Mouse (Mus musculus) stomach, embryonic 14.5 days (tissue): ENCODE measurements around the gene Efemp2. TPM values are rescaled to one million over a fixed set of nuclear protein-coding genes. Genes with fewer than 3 reads are reported as not detected.

Source experiments
- ATAC-seq: fragments of 200-750 bp; cut with Nextera tagmentation; 2 replicates; pipeline ENCODE4 v1.8.0; 2017; ENCODE audit warnings: low read depth, moderate TSS enrichment; ENCODE audit not compliant: insufficient number of reproducible peaks, insufficient read depth, low FRiP score
- H3K27ac ChIP-seq: fragments of 300-500 bp; sonication (generic); 2 replicates; pipeline ENCODE4 v1.5.1; 2014; ENCODE audit warnings: mild to moderate bottlenecking, low read length, moderate library complexity, mixed read lengths
- H3K27me3 ChIP-seq: fragments of 300-500 bp; sonication (generic); 2 replicates; pipeline ENCODE4 v1.6.1; 2014; ENCODE audit warnings: low read length, control low read depth, mixed read lengths; ENCODE audit not compliant: control insufficient read depth, insufficient read depth
- H3K36me3 ChIP-seq: fragments of 300-500 bp; sonication (generic); 2 replicates; pipeline ENCODE4 v1.6.1; 2014; ENCODE audit warnings: mild to moderate bottlenecking, control low read depth, low read length, moderate library complexity, mixed read lengths; ENCODE audit not compliant: control insufficient read depth, insufficient read depth
- H3K4me1 ChIP-seq: fragments of 300-500 bp; sonication (generic); 2 replicates; pipeline ENCODE4 v1.6.1; 2014; ENCODE audit warnings: low read length, control low read depth, mixed read lengths; ENCODE audit not compliant: control insufficient read depth, insufficient read depth
- H3K4me2 ChIP-seq: fragments of 300-500 bp; sonication (generic); replicated peaks from 2 replicates; pipeline ENCODE4 v1.6.1; 2014; ENCODE audit warnings: low read depth, low read length, control low read depth
- H3K4me3 ChIP-seq: fragments of 300-500 bp; sonication (generic); 2 replicates; pipeline ENCODE4 v1.5.1; 2014; ENCODE audit warnings: low read depth, low read length, control low read depth
- H3K9ac ChIP-seq: fragments of 300-500 bp; sonication (generic); replicated peaks from 2 replicates; pipeline ENCODE4 v1.6.1; 2014; ENCODE audit warnings: low read depth, mild to moderate bottlenecking, control low read depth, low read length, moderate library complexity, mixed read lengths
- H3K9me3 ChIP-seq: fragments of 300-500 bp; sonication (generic); 2 replicates; pipeline ENCODE4 v1.6.1; 2016; ENCODE audit warnings: low read depth, low read length, control low read depth; ENCODE audit not compliant: control insufficient read depth
- WGBS: fragments of 180-500 bp; shearing (Covaris S2); extraction: QIAGEN DNeasy Blood & Tissue Kit; methylation state at CpG from one replicate; pipeline ENCODE4 v1.1.7; 2014; 5-methylcytosine and 5-hydroxymethylcytosine counted together
- polyA plus RNA-seq: library from polyadenylated mRNA; unstranded; fragments of >200 nt; fragmentation: Nextera tagmentation; extraction: Ambion mirVana; gene quantifications from 2 replicates; pipeline ENCODE4 v1.2.1, GENCODE M21; 2014

Efemp2 gene
- polyA plus RNA-seq, 1 experiment from 2014 or later: 179 TPM

- H3K4me3 ChIP-seq: peak within 1 kb of the TSS; percentile 47
- no peak within 1 kb of the TSS for H3K9ac ChIP-seq
- H3K27ac ChIP-seq: no peak within 1 kb of the TSS
- WGBS: under 1% methylated on average over 70 of the region's 70 CpGs
- peaks cover 14% of the 10 kb centered on the region for H3K27me3 ChIP-seq
- H3K4me2 ChIP-seq: peak within 1 kb of the TSS; percentile 99
- no peaks in the 10 kb centered on the region for H3K9me3 ChIP-seq
- H3K4me1 ChIP-seq: peaks cover 16% of the 10 kb centered on the region
- peak; percentile 57; the same call in 1 of the 2 replicates for ATAC-seq
- H3K36me3 ChIP-seq: no peaks in the 10 kb centered on the region
These were observed 26.0 kb upstream of the Efemp2 start, which contains the start of gene Fosl1 for GRCm38 (mm10) chr19:5447515-5448353. TSS of gene Fosl1 (plus strand) at chr19:5447547.

GRCm38 (mm10) chr19:5448354-5449150 lies 25.2 kb upstream of the Efemp2 start:
- Histone ChIP-seq H3K27ac (no peak overlapping the region), H3K4me2 (peak overlapping the region; percentile 99), H3K4me1 (peaks cover 16% of the 10 kb centered on the region), H3K9ac (no peak overlapping the region), H3K9me3 (no peaks in the 10 kb centered on the region), H3K36me3 (no peaks in the 10 kb centered on the region), H3K27me3 (peaks cover 14% of the 10 kb centered on the region), H3K4me3 (peak overlapping the region; percentile 47)
- 7% methylated on average over 36 of the region's 36 CpGs for WGBS
- no peak for ATAC-seq

GRCm38 (mm10) chr19:5449673-5450072 lies 24.1 kb upstream of the Efemp2 start:
- Histone ChIP-seq H3K36me3 (0 out of 2 replicates have a peak, but pooled peaks cover 6% of the 10 kb centered on the region), H3K27ac (no peak overlapping the region), H3K4me3 (no peak overlapping the region), H3K9me3 (no peaks in the 10 kb centered on the region), H3K9ac (no peak overlapping the region), H3K4me2 (no peak overlapping the region), H3K27me3 (peaks cover 14% of the 10 kb centered on the region), H3K4me1 (peaks cover 16% of the 10 kb centered on the region)
- no peak for ATAC-seq
- WGBS: 81% methylated on average over 3 of the region's 3 CpGs

DNA sequence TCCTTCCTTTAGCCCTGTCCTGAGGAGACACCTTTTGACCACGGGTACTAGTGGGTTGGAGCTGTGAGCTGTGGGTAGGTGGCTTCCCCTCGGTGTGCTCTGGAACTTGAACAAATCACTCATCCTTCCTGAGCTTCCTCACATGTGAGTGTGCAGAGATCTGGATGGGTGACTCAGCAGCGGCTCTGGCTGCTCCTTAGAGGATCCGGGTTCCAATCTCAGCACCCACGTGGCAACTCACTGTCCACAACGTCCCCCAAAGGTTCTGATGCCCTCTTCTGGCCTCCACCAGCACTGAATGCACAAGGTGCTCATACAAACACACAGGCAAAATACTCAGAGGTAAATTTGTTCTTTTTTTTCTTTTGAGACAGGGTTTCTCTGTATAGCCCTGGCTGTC lies 22.0 kb upstream of the Efemp2 start:
- WGBS: 79% methylated on average over 6 of the region's 6 CpGs
- Histone ChIP-seq H3K36me3 (0 out of 2 replicates have a peak, but pooled peaks cover 6% of the 10 kb centered on the region), H3K9me3 (no peaks in the 10 kb centered on the region), H3K4me2 (no peak overlapping the region), H3K27ac (no peak overlapping the region), H3K9ac (no peak overlapping the region), H3K4me1 (peaks cover 34% of the 10 kb centered on the region), H3K4me3 (no peak overlapping the region), H3K27me3 (peaks cover 10% of the 10 kb centered on the region)
- no peak for ATAC-seq

DNA sequence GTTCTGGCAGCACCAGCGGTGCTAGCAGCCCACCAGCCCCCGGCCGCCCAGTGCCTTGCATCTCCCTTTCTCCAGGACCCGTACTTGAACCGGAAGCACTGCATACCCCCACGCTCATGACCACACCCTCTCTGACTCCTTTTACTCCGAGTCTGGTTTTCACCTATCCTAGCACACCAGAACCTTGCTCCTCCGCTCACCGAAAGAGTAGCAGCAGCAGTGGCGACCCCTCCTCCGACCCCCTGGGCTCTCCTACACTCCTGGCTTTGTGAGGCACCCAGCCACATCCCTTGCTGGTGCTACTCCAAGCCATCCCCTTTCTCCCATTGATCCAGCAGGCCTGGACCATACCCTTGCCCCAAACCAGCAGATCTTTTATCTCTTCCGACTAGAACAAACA lies 18.7 kb upstream of the Efemp2 start:
- no peak overlapping the region for H3K27ac ChIP-seq
- no peak for ATAC-seq
- H3K4me2 ChIP-seq: peak overlapping the region; percentile 99
- H3K9ac ChIP-seq: no peak overlapping the region
- WGBS: 80% methylated on average over 12 of the region's 12 CpGs
- no peaks in the 10 kb centered on the region for H3K9me3 ChIP-seq
- H3K4me3 ChIP-seq: peak overlapping the region; percentile 74
- 0 out of 2 replicates have a peak, but pooled peaks cover 6% of the 10 kb centered on the region for H3K36me3 ChIP-seq
- H3K4me1 ChIP-seq: peaks cover 24% of the 10 kb centered on the region
- no peaks in the 10 kb centered on the region for H3K27me3 ChIP-seq

DNA sequence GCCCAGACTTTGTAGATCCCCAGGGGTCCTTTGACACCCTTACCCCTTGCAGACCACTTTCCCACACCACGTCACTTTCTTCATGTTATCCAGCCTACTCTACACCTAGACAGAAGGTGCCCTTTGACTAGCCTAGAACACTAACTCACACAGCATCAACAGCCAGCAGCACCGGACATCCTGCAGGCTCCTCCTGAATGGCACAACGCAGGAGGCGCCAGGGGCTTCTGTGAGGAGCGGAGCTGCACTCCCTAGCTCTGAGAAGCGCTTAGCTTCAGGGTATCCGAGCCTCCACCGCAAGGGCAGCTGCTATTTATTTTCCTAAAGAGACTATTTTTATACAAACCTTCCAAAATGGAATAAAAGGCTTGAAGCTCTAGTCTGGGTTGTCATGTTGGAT lies 18.2 kb upstream of the Efemp2 start:
- Histone ChIP-seq H3K27ac (peak overlapping the region; percentile 58; the same call in 1 of the 2 replicates), H3K27me3 (no peaks in the 10 kb centered on the region), H3K36me3 (0 out of 2 replicates have a peak, but pooled peaks cover 6% of the 10 kb centered on the region), H3K4me3 (peak overlapping the region; percentile 74), H3K9ac (peak overlapping the region; percentile 78; the same call in 1 of the 2 replicates), H3K9me3 (no peaks in the 10 kb centered on the region), H3K4me1 (peaks cover 24% of the 10 kb centered on the region), H3K4me2 (peak overlapping the region; percentile 99)
- 50% methylated on average over 8 of the region's 8 CpGs for WGBS
- ATAC-seq: no peak

GRCm38 (mm10) chr19:5456241-5456921 lies 17.4 kb upstream of the Efemp2 start:
- ATAC-seq: no peak
- WGBS: 4% methylated on average over 26 of the region's 26 CpGs
- H3K4me2 ChIP-seq: peak overlapping the region; percentile 99
- H3K4me1 ChIP-seq: peaks cover 29% of the 10 kb centered on the region
- H3K27ac ChIP-seq: peak overlapping the region; percentile 87
- H3K9ac ChIP-seq: peak overlapping the region; percentile 78
- H3K9me3 ChIP-seq: no peaks in the 10 kb centered on the region
- 0 out of 2 replicates have a peak, but pooled peaks cover 6% of the 10 kb centered on the region for H3K36me3 ChIP-seq
- peak overlapping the region; percentile 74 for H3K4me3 ChIP-seq
- no peaks in the 10 kb centered on the region for H3K27me3 ChIP-seq
